Comparison of ENCODE assay signal across 1 mouse cellular context in genomic region chr16:23181054-23181453, GRCm38 (mm10).
A peak's percentile ranks its signal among the peaks of the same experiment; 100 is the strongest.
TF ChIP-seq lines count a peak whose summit lies in the region.

No protein-coding gene starts in this region.

TF ChIP-seq in MEL, 35 proteins besides CTCF, POLR2A, EP300 and RAD21:
- TF ChIP-seq GABPA (IDR thresholded peaks at IDR 0.05; ENCODE audit: low read depth, low read length) (no peak), USF1 (IDR thresholded peaks at IDR 0.05; ENCODE audit: low read depth, low read length) (peak; percentile 50; the same call in 1 of the 2 replicates)
